Mouse (Mus musculus) megakaryocyte, adult 5-6 weeks (primary cell): ENCODE results near the gene Zfp318. TPM values are rescaled to one million over a fixed set of nuclear protein-coding genes. Genes with fewer than 3 reads are reported as not detected.

ENCODE experiments used
- ATAC-seq: 2 replicates; pipeline ENCODE4 v1.8.0; 2016; ENCODE audit warnings: mild to moderate bottlenecking, inconsistent platforms; ENCODE audit not compliant: poor library complexity, severe bottlenecking
- total RNA-seq, 2 experiments: library from RNA; stranded (forward) in 1 of 2; stranded (reverse) in 1 of 2; fragments of 153-499, 151-499 nt in 1 of 2; fragments of 221-1000, 200-1000 nt in 1 of 2; gene quantifications; 2 replicates each; pipeline versions ENCODE4 v1.2.3 to v1.2.4; 2015 to 2017

Gene Zfp318
- total RNA-seq, 2 experiments from 2014 or later = 3.9 to 5.2 TPM

- no peak for ATAC-seq
Observed at GRCm38 (mm10) chr17:46444839-46445579, 61.5 kb downstream of the Zfp318 start.

GRCm38 (mm10) chr17:46446264-46446663 lies 62.7 kb downstream of the Zfp318 start:
- ATAC-seq = no peak

GRCm38 (mm10) chr17:46452683-46453082 lies 69.2 kb downstream of the Zfp318 start:
- ATAC-seq = no peak

GRCm38 (mm10) chr17:46453302-46453948 lies 69.9 kb downstream of the Zfp318 start:
- no peak for ATAC-seq

- no peak for ATAC-seq
Observed at GRCm38 (mm10) chr17:46453970-46454411, 70.5 kb downstream of the Zfp318 start.

- ATAC-seq = no peak
Observed at GRCm38 (mm10) chr17:46454539-46454938, 71.0 kb downstream of the Zfp318 start.

- no peak for ATAC-seq
Observed at GRCm38 (mm10) chr17:46455110-46455691, 71.7 kb downstream of the Zfp318 start.

GRCm38 (mm10) chr17:46457791-46458190 lies 74.3 kb downstream of the Zfp318 start:
- ATAC-seq = no peak

GRCm38 (mm10) chr17:46458439-46458838 lies 74.9 kb downstream of the Zfp318 start:
- no peak for ATAC-seq

- ATAC-seq = no peak
Observed at GRCm38 (mm10) chr17:46460673-46461072, 77.1 kb downstream of the Zfp318 start.

- ATAC-seq = no peak
Observed at GRCm38 (mm10) chr17:46461347-46461746, 77.8 kb downstream of the Zfp318 start.

GRCm38 (mm10) chr17:46462226-46462625 lies 78.7 kb downstream of the Zfp318 start:
- no peak for ATAC-seq

GRCm38 (mm10) chr17:46467830-46468229 lies 84.3 kb downstream of the Zfp318 start:
- no peak for ATAC-seq

Other genes with a start within 250 kb of the Zfp318 start
- not detected in 2 replicates for gene Rsph9, start 239.5 kb upstream of the Zfp318 start, total RNA-seq (2015)
- not detected in 2 replicates for gene Rsph9, start 239.5 kb upstream of the Zfp318 start, total RNA-seq (2017)
- 20.5 and 20.6 TPM in 2 replicates for gene Mad2l1bp, start 230.2 kb upstream of the Zfp318 start, total RNA-seq (2015)
- 9.5 and 9.9 TPM in 2 replicates for gene Mad2l1bp, start 230.2 kb upstream of the Zfp318 start, total RNA-seq (2017)
- gene Gtpbp2, start 222.7 kb upstream of the Zfp318 start, total RNA-seq (2015) = 29.3 and 30.2 TPM in 2 replicates
- gene Gtpbp2, start 222.7 kb upstream of the Zfp318 start, total RNA-seq (2017) = 47.9 and 49.6 TPM in 2 replicates
- 14.2 and 18.2 TPM in 2 replicates for gene Polh, start 181.1 kb upstream of the Zfp318 start, total RNA-seq (2015)
- gene Polh, start 181.1 kb upstream of the Zfp318 start, total RNA-seq (2017) = 28.5 and 31.8 TPM in 2 replicates
- 16.8 and 21.0 TPM in 2 replicates for gene Xpo5, start 180.9 kb upstream of the Zfp318 start, total RNA-seq (2015)
- gene Xpo5, start 180.9 kb upstream of the Zfp318 start, total RNA-seq (2017) = 25.1 and 26.6 TPM in 2 replicates
- 22.5 and 27.8 TPM in 2 replicates for gene Polr1c, start 135.7 kb upstream of the Zfp318 start, total RNA-seq (2015)
- 21.4 and 22.4 TPM in 2 replicates for gene Polr1c, start 135.7 kb upstream of the Zfp318 start, total RNA-seq (2017)
- 53.9 and 55.1 TPM in 2 replicates for gene Yipf3, start 135.7 kb upstream of the Zfp318 start, total RNA-seq (2015)
- 30.1 and 35.8 TPM in 2 replicates for gene Yipf3, start 135.7 kb upstream of the Zfp318 start, total RNA-seq (2017)
- 0.34 and 1.2 TPM in 2 replicates for gene Lrrc73, start 130.2 kb upstream of the Zfp318 start, total RNA-seq (2015)
- gene Lrrc73, start 130.2 kb upstream of the Zfp318 start, total RNA-seq (2017) = 0.33 TPM in 1 of 2 replicates, not detected in the other
- gene Tjap1, start 100.7 kb upstream of the Zfp318 start, total RNA-seq (2015) = 5.4 and 9.9 TPM in 2 replicates
- gene Tjap1, start 100.7 kb upstream of the Zfp318 start, total RNA-seq (2017) = 9.8 and 15.7 TPM in 2 replicates
- not detected in 2 replicates for gene Dlk2, start 86.3 kb upstream of the Zfp318 start, total RNA-seq (2015)
- not detected in 2 replicates for gene Dlk2, start 86.3 kb upstream of the Zfp318 start, total RNA-seq (2017)
- gene Abcc10, start 55.4 kb upstream of the Zfp318 start, total RNA-seq (2015) = 0.87 and 1.8 TPM in 2 replicates
- 2.2 and 5.4 TPM in 2 replicates for gene Abcc10, start 55.4 kb upstream of the Zfp318 start, total RNA-seq (2017)
- gene Crip3, start 45.2 kb downstream of the Zfp318 start, total RNA-seq (2015) = not detected in 2 replicates
- not detected in 2 replicates for gene Crip3, start 45.2 kb downstream of the Zfp318 start, total RNA-seq (2017)
- not detected in 2 replicates for gene Slc22a7, start 54.7 kb downstream of the Zfp318 start, total RNA-seq (2015)
- gene Slc22a7, start 54.7 kb downstream of the Zfp318 start, total RNA-seq (2017) = not detected in 2 replicates
- not detected in 2 replicates for gene Ttbk1, start 103.9 kb downstream of the Zfp318 start, total RNA-seq (2015)
- 0.04 TPM in 1 of 2 replicates, not detected in the other for gene Ttbk1, start 103.9 kb downstream of the Zfp318 start, total RNA-seq (2017)
- 10.1 and 10.4 TPM in 2 replicates for gene Dnph1, start 113.0 kb downstream of the Zfp318 start, total RNA-seq (2015)
- 4.3 and 5.9 TPM in 2 replicates for gene Dnph1, start 113.0 kb downstream of the Zfp318 start, total RNA-seq (2017)
- gene Cul9, start 162.7 kb downstream of the Zfp318 start, total RNA-seq (2015) = 2.7 and 4.3 TPM in 2 replicates
- 1.7 and 4.4 TPM in 2 replicates for gene Cul9, start 162.7 kb downstream of the Zfp318 start, total RNA-seq (2017)
- gene Srf, start 172.4 kb downstream of the Zfp318 start, total RNA-seq (2015) = 28.5 and 34.0 TPM in 2 replicates
- 23.7 and 36.3 TPM in 2 replicates for gene Srf, start 172.4 kb downstream of the Zfp318 start, total RNA-seq (2017)
- gene Ptk7, start 245.8 kb downstream of the Zfp318 start, total RNA-seq (2015) = not detected in 2 replicates
- gene Ptk7, start 245.8 kb downstream of the Zfp318 start, total RNA-seq (2017) = 0.07 and 0.16 TPM in 2 replicates